Mouse (Mus musculus): ENCODE measurements around the gene Rasgrf2.
A peak's percentile ranks its signal among the peaks of the same experiment; 100 is the strongest.

Gene Rasgrf2

GRCm38 (mm10) chr13:92041584-92042563 lies 89.6 kb downstream of the Rasgrf2 start:
- DNase-seq (ENCODE audit: low read depth) = no peak

- peak; percentile 39 for DNase-seq (ENCODE audit: low read depth)
Measured at GRCm38 (mm10) chr13:92030364-92031057, 100.9 kb downstream of the Rasgrf2 start.

DNA sequence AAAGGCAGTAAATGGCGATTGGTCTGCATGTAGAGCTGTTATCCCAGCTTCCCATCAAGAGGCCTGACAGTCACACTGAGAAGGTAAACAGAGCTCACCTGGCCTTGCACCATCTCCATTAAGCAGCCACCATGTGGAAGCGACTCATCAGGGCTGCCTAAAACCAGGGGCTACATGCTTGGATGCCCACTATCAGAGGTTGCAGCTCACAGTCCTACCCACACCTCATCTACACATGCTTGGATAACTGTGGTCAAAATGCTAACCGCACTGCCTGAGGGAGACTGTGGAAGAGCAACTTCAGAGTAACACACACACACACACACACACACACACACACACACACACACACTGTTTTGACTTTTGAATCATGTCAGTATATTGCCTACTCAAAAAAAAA lies 101.8 kb downstream of the Rasgrf2 start:
- no peak for DNase-seq (ENCODE audit: low read depth)

DNA sequence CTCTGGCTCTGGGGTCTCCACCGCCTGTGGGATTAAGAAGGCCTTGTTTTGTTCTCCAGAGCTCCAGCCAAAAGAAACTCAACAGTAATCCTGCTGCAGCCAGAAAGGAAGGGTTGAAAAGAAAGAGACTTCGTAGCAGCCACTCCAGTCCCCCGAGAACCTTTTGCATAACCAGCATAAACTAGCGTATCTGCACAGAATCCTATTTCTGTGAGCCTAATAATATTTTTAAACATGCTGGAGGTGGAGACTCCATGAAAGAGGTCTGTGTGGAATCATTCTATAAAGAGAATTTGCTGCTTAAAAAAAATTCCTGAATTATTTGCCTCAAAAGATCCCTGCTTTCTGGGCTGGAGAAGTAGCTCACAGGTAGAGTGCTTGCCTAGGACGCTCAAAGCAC lies 103.5 kb downstream of the Rasgrf2 start:
- no peak for DNase-seq (ENCODE audit: low read depth)

DNA sequence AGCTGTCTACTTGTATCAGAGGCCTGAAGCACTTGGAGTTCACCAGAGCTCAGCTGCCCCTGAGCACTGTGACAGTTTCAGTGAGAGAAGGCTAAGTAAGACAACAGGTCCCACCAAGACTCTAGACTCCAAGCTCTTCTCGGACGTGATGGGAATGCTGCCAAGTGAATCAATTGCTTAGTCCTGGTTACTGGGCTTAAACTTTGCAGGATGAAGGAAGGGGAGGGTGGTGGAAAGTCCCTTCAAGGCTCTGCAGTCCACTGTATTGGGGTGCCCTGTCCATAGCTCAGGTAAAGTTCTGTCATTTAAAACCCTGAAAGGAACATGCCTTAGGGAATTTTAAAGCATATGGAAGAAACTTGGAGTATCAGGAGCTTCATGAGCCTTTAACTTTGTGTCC lies 104.8 kb downstream of the Rasgrf2 start:
- DNase-seq (ENCODE audit: low read depth) = no peak

GRCm38 (mm10) chr13:92025124-92025523 lies 106.3 kb downstream of the Rasgrf2 start:
- no peak for DNase-seq (ENCODE audit: low read depth)

DNA sequence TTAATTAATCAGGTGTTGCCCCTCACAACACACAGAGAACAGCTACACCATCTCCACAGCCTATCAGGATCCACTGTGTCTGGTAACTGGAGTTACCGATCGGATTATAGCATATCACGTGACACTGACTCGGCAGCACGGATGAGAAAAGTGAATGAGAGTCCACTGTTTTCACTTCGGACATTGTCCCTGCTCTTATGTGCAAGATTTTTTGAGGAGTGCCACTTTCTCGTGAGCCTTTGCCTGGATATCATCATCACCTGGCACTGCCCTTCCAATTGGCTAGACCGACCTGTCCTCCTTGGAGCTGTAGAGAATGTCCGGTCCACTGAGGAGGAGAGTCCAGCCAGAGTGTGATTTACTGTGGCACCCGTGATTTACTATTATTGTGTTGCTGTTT lies 109.3 kb downstream of the Rasgrf2 start:
- no peak for DNase-seq (ENCODE audit: low read depth)

DNA sequence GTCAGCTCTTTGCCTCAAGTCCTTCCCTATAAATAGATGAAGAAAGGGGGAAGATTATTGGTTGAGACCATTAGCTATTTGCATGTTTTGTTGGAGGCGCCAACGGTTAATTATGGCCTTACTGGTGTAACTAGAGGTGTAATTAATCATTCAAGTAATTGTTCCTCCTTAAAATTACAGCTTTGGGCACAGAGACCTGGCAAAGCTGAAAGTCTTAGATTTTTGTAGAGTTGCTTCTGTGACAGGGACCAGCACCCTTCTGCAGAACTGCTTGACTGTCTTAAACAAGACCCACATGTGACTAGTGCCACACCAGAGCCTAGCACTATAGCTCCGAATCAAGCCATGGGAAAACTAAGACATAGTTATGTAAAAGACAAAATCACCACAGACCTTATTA lies 134.5 kb downstream of the Rasgrf2 start:
- DNase-seq (ENCODE audit: low read depth) = no peak

DNA sequence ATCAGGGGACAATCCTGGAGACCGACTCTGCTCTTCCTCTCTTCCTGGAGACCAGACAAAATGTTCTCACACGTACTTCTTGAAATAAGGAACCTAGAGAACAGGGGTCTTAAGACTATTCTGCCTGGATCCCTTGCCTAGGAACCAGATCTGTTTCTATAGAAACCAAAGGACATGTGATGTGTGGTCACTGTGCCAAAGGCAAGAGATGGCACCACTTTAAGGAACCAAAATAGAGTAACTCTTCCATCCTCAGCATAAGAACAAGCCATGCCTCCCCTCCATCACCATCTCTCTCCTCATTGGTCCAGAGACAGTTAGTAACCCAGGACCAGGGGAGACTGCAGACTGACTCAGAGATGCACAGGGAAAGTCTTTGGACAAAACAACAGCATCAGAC lies 140.0 kb downstream of the Rasgrf2 start:
- DNase-seq (ENCODE audit: low read depth) = no peak

- DNase-seq (ENCODE audit: low read depth) = no peak
Measured at GRCm38 (mm10) chr13:91990709-91991284, 140.7 kb downstream of the Rasgrf2 start.

GRCm38 (mm10) chr13:91988378-91988777 lies 143.1 kb downstream of the Rasgrf2 start:
- no peak for DNase-seq (ENCODE audit: low read depth)

- DNase-seq (ENCODE audit: low read depth) = no peak
Measured at GRCm38 (mm10) chr13:91986958-91987357, 144.5 kb downstream of the Rasgrf2 start.

DNA sequence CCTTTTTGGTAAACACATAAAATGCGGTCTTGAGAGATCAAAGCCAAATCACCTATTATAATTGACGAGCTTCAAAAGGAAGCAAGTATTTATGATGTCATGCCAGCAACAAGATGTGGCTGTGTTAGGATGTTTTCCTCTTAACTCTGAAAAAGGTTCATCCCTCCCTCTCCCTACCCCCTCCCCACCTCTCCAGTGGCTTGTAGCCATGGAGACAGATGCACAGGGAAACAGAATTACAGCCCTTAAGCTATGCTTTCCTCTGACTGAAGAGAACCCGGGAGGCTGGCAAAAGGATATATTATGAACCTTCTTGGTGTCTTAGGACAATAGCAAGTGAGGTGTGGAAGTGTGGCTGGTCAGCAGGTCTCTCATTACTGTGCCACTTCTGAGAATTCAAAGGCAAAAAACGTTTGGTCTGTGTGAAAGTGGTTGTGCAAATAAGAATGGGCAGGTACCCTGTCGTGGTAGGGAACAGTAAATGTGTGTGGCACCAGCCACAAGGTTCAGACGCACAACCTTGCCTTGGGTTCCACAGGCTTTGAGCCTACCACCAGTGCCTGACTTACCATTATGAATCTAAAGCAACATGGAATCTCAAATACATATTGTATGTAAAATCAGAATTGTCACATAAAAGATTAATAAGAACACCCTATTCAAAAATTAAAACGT lies 145.4 kb downstream of the Rasgrf2 start:
- DNase-seq (ENCODE audit: low read depth) = no peak

GRCm38 (mm10) chr13:91985019-91985418 lies 146.4 kb downstream of the Rasgrf2 start:
- no peak for DNase-seq (ENCODE audit: low read depth)

DNA sequence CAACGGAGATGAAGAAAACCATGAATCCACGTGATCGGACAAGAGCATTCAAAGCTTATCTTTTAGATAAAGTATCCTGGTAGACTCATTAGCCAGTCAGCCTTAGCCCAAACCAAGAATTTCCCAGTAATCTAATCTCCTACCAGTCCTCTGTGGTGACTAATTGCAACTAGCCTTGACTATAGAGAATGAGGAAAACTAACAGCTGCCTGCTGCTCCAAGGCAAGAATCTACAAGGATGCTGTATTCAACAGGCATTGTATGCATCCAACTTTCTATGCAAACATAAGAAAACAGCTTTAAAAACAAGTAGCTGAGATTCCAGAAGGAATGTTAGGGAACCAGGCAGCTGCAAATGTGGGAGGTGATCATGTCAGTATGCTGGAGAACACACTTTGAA lies 149.4 kb downstream of the Rasgrf2 start:
- no peak for DNase-seq (ENCODE audit: low read depth)

GRCm38 (mm10) chr13:91981414-91981813 lies 150.0 kb downstream of the Rasgrf2 start:
- no peak for DNase-seq (ENCODE audit: low read depth)

DNA sequence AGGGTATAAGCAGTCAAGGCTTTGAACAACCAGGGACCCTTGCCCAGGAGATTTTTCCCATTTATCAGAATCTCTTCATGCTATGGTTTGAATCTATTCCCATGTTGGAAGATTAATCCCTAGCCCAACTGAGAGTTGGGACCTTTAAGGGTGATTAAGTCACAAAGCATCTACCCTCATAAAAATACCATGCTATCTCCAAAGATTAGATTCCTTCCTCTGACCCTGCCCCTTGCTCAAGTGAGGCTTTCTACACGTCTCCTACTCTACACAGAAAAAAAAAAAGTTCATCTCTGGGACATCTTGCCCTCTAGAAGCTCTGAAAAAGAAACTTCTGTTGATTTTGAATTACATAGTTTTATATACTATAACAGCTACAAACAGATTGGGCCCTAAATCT lies 154.5 kb downstream of the Rasgrf2 start:
- no peak for DNase-seq (ENCODE audit: low read depth)

- DNase-seq (ENCODE audit: low read depth) = no peak
Measured at GRCm38 (mm10) chr13:91976541-91976940, 154.9 kb downstream of the Rasgrf2 start.

DNA sequence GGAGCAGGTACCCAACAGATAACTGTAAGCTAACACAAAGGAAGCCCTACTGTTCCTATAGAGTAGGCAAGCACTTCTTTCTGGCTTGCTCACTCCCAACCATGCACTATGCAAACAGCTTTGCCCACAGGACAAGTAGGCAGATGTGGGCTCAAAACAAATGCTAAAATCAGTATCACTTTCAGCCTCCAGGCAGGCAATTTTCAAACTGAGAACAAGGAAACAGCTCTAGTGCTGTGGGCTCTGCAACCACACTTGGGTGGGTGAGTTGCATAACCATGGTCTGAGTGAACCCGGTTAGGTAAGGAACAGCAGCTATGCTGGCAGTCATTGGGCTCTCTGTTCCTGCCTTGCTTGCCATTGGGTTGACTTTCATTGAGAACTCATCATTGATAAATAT lies 157.3 kb downstream of the Rasgrf2 start:
- DNase-seq (ENCODE audit: low read depth) = no peak

- no peak for DNase-seq (ENCODE audit: low read depth)
Measured at GRCm38 (mm10) chr13:91971246-91971645, 160.2 kb downstream of the Rasgrf2 start.

DNA sequence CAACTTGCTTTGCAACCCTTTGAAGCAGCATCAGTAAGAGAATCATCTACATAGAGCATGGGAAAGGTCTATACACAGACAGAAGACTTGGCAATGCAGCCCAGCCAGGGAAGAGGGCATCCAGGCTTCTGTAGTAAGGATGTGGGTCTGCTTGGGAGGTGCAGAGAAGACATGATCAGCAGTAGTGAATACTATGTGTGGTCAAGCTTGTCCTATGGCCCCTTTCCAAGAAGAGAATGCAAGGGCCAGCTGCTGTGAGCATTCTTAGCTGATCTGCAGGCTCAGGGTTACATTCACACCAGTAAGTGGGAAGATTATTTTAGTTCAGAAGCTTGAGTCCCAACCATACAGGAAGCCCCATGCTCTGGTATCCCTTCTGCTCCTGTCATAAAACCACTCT lies 175.0 kb downstream of the Rasgrf2 start:
- no peak for DNase-seq (ENCODE audit: low read depth)

GRCm38 (mm10) chr13:91955646-91956045 lies 175.8 kb downstream of the Rasgrf2 start:
- DNase-seq (ENCODE audit: low read depth) = no peak
